Mouse (Mus musculus) thymus, adult 2 months (tissue): ENCODE data around the gene Stxbp5.

Source experiments
- CTCF ChIP-seq: fragments of 200-500 bp; IDR thresholded peaks from 2 replicates; pipeline ENCODE4 v1.5.1; 2012; ENCODE audit warnings: mild to moderate bottlenecking, control low read depth, low read length, moderate library complexity, borderline replicate concordance; ENCODE audit not compliant: control insufficient read depth, poor library complexity, insufficient read depth; ENCODE audit errors: extremely low read depth
- POLR2A ChIP-seq: fragments of 200-500 bp; IDR thresholded peaks from 2 replicates; pipeline ENCODE4 v1.6.1; 2012; ENCODE audit warnings: mild to moderate bottlenecking, low read length, control low read depth, moderate library complexity; ENCODE audit not compliant: control insufficient read depth, poor library complexity, insufficient read depth; ENCODE audit errors: extremely low read depth

GRCm38 (mm10) chr10:9875905-9876304 lies 25.0 kb downstream of the Stxbp5 start:
- TF ChIP-seq POLR2A (no peak), CTCF (no peak)
